Mouse (Mus musculus): ENCODE measurements around the gene Fkbp3.
"Not testable (repeated sequence)": the region's sequence is repeated elsewhere in the genome, so short reads cannot be mapped to it uniquely, and the experiment has no call there.

Gene Fkbp3

DNA sequence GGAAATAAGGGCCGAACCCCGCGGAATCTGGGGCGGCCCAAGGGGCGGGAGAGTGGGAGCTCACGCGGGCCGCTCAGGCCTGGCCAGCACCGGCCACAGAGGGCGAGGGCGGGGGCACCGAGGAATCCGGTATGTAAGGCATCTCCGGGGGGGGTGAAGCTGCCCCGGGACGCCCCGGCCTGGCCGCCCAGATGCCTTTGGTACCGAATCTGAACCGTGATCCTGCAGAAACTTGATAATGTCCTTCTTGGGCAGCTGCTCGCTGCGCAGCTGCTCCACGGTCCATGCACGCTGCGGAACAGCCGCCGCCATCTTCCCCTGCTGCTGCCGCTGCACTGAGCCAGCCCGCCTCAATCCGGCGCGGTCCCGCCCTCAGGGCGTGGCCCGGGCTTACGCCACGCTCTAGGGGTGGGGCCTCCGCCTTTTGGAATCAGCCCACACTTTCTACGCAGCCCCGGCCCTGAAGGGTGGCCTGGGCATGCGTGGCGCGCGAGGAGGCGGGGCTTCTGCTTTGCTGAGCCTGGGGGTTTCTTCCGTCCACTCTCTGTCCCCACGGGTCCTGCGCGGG is at the start of gene Fkbp3:
Gene Fkbp3 (minus strand): TSS at position 397 of the 568 bp plus-strand sequence.
- Histone ChIP-seq H3K4me1 (replicated peaks; ENCODE audit: low read depth, low read length) (peaks cover 63% of the 10 kb centered on the region), H3K27me3 (ENCODE audit: insufficient read depth, low read length) (no peaks in the 10 kb centered on the region), H3K9me3 (ENCODE audit: low read length) (no peaks in the 10 kb centered on the region), H3K4me3 (replicated peaks; ENCODE audit: low read length) (peak within 1 kb of the TSS; percentile 97), H3K36me3 (ENCODE audit: insufficient read depth, low read length) (peaks cover 55% of the 10 kb centered on the region)
- TF ChIP-seq POU5F1 (IDR thresholded peaks at IDR 0.05; ENCODE audit: borderline replicate concordance, low read length), result no peak
- TF ChIP-seq NANOG (IDR thresholded peaks at IDR 0.05; ENCODE audit: borderline replicate concordance, low read length), result no peak
- no peak for TF ChIP-seq CTCF (conservative IDR thresholded peaks at IDR 0.05; ENCODE audit: low read length)

DNA sequence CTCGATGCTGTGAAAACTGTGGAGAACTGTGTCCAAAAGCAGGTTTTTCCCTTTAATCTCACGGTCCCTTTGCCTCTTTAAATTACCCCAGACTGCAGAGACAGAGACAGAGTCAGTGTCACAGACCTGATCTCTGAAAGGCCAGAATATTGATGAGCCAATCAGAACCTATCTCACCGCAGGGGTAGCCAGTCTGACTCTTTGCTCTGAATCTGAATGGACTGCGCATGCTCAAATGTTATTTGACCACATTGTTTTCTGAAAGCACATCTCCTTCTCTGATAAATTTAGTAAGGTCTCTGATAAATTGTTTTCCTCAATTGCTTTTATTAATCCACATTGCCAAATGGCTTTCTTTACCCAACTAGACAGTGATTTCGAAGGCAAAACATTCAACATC is 45.6 kb upstream of the Fkbp3 start:
- Histone ChIP-seq H3K36me3 (ENCODE audit: insufficient read depth, low read length) (peaks cover 93% of the 10 kb centered on the region), H3K9me3 (ENCODE audit: low read length) (no peaks in the 10 kb centered on the region), H3K4me1 (replicated peaks; ENCODE audit: low read depth, low read length) (peaks cover 29% of the 10 kb centered on the region), H3K4me3 (replicated peaks; ENCODE audit: low read length) (no peak overlapping the region), H3K27me3 (ENCODE audit: insufficient read depth, low read length) (no peaks in the 10 kb centered on the region)
- TF ChIP-seq CTCF (conservative IDR thresholded peaks at IDR 0.05; ENCODE audit: low read length) (no peak), NANOG (IDR thresholded peaks at IDR 0.05; ENCODE audit: borderline replicate concordance, low read length) (no peak), POU5F1 (IDR thresholded peaks at IDR 0.05; ENCODE audit: borderline replicate concordance, low read length) (no peak)

DNA sequence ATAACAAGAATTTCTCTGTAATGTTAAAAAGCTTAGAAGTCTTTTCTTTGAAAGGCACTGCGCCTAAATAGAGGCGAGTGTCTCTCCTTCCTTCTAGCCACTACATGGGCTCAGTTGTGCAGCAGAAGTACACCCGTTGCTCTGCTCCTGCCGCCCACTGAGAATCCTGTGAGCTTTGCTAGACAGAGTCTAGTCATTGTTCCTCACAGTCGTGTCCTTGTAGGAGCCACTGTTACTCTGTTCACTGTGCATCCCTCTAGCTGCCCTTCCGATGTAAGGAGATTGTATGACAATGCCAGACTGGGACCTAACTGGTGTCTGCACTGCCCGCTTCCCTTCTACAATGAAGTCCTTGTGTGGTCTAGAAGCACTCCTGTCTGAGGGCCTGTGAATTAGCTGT is 45.2 kb upstream of the Fkbp3 start:
- Histone ChIP-seq H3K36me3 (ENCODE audit: insufficient read depth, low read length) (peaks cover 93% of the 10 kb centered on the region), H3K4me1 (replicated peaks; ENCODE audit: low read depth, low read length) (peaks cover 34% of the 10 kb centered on the region), H3K9me3 (ENCODE audit: low read length) (no peaks in the 10 kb centered on the region), H3K4me3 (replicated peaks; ENCODE audit: low read length) (no peak overlapping the region), H3K27me3 (ENCODE audit: insufficient read depth, low read length) (no peaks in the 10 kb centered on the region)
- TF ChIP-seq NANOG (IDR thresholded peaks at IDR 0.05; ENCODE audit: borderline replicate concordance, low read length) (no peak), CTCF (conservative IDR thresholded peaks at IDR 0.05; ENCODE audit: low read length) (no peak), POU5F1 (IDR thresholded peaks at IDR 0.05; ENCODE audit: borderline replicate concordance, low read length) (no peak)

DNA sequence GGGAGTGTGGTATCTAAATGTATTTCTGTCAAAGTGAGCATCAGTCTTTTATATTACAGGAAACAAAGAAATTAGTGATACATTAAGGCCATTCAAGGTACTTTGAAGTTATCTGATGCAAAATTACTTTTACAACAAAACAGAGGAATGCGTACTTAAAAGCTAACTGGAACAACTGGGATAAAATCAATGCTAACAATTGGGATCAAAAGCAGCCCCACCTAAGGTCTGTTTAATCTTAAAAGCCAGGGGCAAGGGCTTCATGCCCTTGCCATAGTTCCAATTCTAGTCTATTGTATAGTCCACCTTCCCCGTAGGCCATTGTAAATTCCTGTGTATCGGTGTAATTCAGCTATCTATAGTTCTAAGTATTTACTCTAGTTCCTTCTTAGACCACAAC is 41.2 kb upstream of the Fkbp3 start:
- peaks cover 61% of the 10 kb centered on the region for H3K36me3 ChIP-seq (ENCODE audit: insufficient read depth, low read length)
- not testable (repeated sequence) for H3K9me3 ChIP-seq (ENCODE audit: low read length); H3K4me3 ChIP-seq (replicated peaks; ENCODE audit: low read length); H3K27me3 ChIP-seq (ENCODE audit: insufficient read depth, low read length)
- peaks cover 72% of the 10 kb centered on the region for H3K4me1 ChIP-seq (replicated peaks; ENCODE audit: low read depth, low read length)
- TF ChIP-seq NANOG (IDR thresholded peaks at IDR 0.05; ENCODE audit: borderline replicate concordance, low read length), result peak; percentile 90

DNA sequence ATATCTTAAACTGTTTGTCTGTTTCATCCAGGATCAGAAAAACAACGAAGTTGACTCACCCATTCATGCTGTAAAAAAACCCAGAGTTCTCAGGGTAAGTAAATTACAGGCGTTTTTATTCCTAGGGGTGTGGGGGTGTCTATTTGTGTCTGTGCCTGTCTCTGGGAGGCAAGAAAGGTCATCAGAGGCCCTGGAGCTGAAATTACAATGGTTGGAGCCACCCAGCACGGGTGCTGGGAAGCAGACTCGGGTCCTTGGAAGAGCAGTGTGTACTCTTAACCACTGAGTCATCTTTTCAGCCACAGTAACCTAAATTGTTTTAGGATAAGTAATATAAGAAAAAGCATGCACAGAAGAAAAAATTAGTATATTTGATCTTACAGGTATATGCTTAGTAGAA is 40.1 kb upstream of the Fkbp3 start:
- Histone ChIP-seq H3K27me3 (ENCODE audit: insufficient read depth, low read length) (no peaks in the 10 kb centered on the region), H3K36me3 (ENCODE audit: insufficient read depth, low read length) (peaks cover 61% of the 10 kb centered on the region), H3K4me3 (replicated peaks; ENCODE audit: low read length) (no peak overlapping the region), H3K4me1 (replicated peaks; ENCODE audit: low read depth, low read length) (peaks cover 76% of the 10 kb centered on the region), H3K9me3 (ENCODE audit: low read length) (no peaks in the 10 kb centered on the region)
- TF ChIP-seq POU5F1 (IDR thresholded peaks at IDR 0.05; ENCODE audit: borderline replicate concordance, low read length) (no peak), CTCF (conservative IDR thresholded peaks at IDR 0.05; ENCODE audit: low read length) (no peak), NANOG (IDR thresholded peaks at IDR 0.05; ENCODE audit: borderline replicate concordance, low read length) (no peak)

DNA sequence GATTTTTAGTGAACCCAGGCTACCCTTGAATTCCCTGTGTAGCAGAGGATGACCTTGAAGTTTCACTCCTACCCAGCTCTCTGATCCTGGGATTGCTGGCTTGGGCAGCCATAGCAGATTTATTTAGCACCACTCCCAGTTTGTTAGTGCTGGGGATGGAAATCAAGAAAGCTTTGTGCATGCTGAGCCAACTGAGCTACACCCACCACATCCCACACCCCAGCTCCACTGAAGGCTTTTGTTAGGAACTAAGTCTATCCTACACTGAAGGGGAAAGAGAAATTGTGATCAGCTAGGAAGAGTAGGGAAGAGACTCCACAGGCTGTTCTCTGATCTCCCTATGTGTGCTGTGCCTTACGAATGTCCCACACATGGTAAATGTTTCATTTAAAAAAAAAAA is 39.0 kb upstream of the Fkbp3 start:
- Histone ChIP-seq H3K27me3 (ENCODE audit: insufficient read depth, low read length) (no peaks in the 10 kb centered on the region), H3K4me1 (replicated peaks; ENCODE audit: low read depth, low read length) (peaks cover 79% of the 10 kb centered on the region), H3K36me3 (ENCODE audit: insufficient read depth, low read length) (peaks cover 58% of the 10 kb centered on the region), H3K9me3 (ENCODE audit: low read length) (no peaks in the 10 kb centered on the region), H3K4me3 (replicated peaks; ENCODE audit: low read length) (no peak overlapping the region)
- TF ChIP-seq POU5F1 (IDR thresholded peaks at IDR 0.05; ENCODE audit: borderline replicate concordance, low read length), result no peak
- TF ChIP-seq CTCF (conservative IDR thresholded peaks at IDR 0.05; ENCODE audit: low read length), result no peak
- 0 out of 2 replicates have a peak, but pooled peaks have one; percentile 26 for TF ChIP-seq NANOG (IDR thresholded peaks at IDR 0.05; ENCODE audit: borderline replicate concordance, low read length)

DNA sequence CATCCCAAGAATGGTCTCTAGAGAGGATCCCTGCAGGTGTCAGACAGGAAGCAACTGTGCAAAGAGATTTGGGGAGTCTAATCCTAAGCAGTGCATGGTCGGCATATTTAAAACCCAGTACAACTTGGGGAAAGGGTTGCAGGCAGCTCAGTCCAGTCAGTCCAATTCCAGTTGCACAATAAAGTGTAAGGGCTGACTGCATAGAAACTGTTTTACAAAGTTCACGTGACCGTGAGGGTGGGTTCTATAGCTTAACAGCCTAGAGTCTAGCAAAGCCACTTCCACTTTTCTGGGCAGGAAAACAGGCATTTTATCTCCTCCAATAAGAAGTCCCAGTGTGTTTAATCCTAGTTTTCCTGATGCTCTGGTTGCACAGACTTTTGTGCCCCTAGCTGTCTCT is 37.7 kb upstream of the Fkbp3 start:
- no peak for TF ChIP-seq NANOG (IDR thresholded peaks at IDR 0.05; ENCODE audit: borderline replicate concordance, low read length)
- no peak for TF ChIP-seq POU5F1 (IDR thresholded peaks at IDR 0.05; ENCODE audit: borderline replicate concordance, low read length)
- TF ChIP-seq CTCF (conservative IDR thresholded peaks at IDR 0.05; ENCODE audit: low read length), result no peak
- Histone ChIP-seq H3K27me3 (ENCODE audit: insufficient read depth, low read length) (no peaks in the 10 kb centered on the region), H3K9me3 (ENCODE audit: low read length) (no peaks in the 10 kb centered on the region), H3K36me3 (ENCODE audit: insufficient read depth, low read length) (peaks cover 60% of the 10 kb centered on the region), H3K4me1 (replicated peaks; ENCODE audit: low read depth, low read length) (peaks cover 92% of the 10 kb centered on the region), H3K4me3 (replicated peaks; ENCODE audit: low read length) (no peak overlapping the region)

DNA sequence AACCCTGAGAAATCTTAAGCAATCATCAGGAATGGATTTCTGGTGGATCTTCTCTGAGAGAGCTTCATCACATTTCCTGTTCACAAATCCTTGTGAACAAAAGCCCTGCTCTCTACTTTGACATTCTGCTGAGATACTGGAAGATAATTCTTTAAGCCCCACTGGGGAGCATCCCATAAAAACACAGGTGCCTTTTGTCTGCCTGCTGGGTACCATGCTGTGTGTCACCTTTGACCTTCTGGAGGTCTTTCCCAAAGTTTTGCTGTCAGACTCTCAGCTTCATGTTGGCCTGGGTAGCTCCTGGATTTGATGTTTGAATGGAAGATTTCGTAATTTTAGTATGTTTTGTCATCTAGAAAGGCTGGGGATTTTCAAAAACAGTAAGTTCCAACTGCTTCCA is 34.9 kb upstream of the Fkbp3 start:
- Histone ChIP-seq H3K36me3 (ENCODE audit: insufficient read depth, low read length) (peaks cover 63% of the 10 kb centered on the region), H3K27me3 (ENCODE audit: insufficient read depth, low read length) (no peaks in the 10 kb centered on the region), H3K4me1 (replicated peaks; ENCODE audit: low read depth, low read length) (peaks cover 73% of the 10 kb centered on the region), H3K9me3 (ENCODE audit: low read length) (no peaks in the 10 kb centered on the region), H3K4me3 (replicated peaks; ENCODE audit: low read length) (no peak overlapping the region)
- TF ChIP-seq NANOG (IDR thresholded peaks at IDR 0.05; ENCODE audit: borderline replicate concordance, low read length) (peak; percentile 65; the same call in 1 of the 2 replicates), CTCF (conservative IDR thresholded peaks at IDR 0.05; ENCODE audit: low read length) (no peak), POU5F1 (IDR thresholded peaks at IDR 0.05; ENCODE audit: borderline replicate concordance, low read length) (no peak)

DNA sequence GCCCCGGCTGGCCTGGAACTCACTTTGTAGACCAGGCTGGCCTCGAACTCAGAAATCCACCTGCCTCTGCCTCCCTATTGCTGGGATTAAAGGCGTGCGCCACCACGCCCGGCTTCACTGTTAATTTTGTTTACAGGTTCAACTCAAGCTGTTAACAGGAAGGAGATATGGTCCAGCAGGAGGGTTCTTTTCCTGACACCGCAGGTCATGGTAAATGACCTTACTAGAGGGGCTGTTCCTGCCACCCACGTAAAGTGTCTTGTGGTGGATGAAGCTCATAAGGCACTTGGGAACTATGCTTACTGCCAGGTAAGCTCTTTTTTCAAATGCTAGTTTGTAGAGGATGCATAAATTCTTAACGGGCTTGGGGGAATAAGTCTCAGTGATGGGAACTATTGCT is 3.1 kb upstream of the Fkbp3 start:
- no peaks in the 10 kb centered on the region for H3K9me3 ChIP-seq (ENCODE audit: low read length)
- H3K4me3 ChIP-seq (replicated peaks; ENCODE audit: low read length), result peak overlapping the region; percentile 97
- H3K4me1 ChIP-seq (replicated peaks; ENCODE audit: low read depth, low read length), result peaks cover 45% of the 10 kb centered on the region
- no peaks in the 10 kb centered on the region for H3K27me3 ChIP-seq (ENCODE audit: insufficient read depth, low read length)
- H3K36me3 ChIP-seq (ENCODE audit: insufficient read depth, low read length), result peaks cover 50% of the 10 kb centered on the region
- no peak for TF ChIP-seq CTCF (conservative IDR thresholded peaks at IDR 0.05; ENCODE audit: low read length)
- no peak for TF ChIP-seq NANOG (IDR thresholded peaks at IDR 0.05; ENCODE audit: borderline replicate concordance, low read length)
- TF ChIP-seq POU5F1 (IDR thresholded peaks at IDR 0.05; ENCODE audit: borderline replicate concordance, low read length), result no peak

All from E14TG2a.4 (cell line).